In the genomic region with DNA sequence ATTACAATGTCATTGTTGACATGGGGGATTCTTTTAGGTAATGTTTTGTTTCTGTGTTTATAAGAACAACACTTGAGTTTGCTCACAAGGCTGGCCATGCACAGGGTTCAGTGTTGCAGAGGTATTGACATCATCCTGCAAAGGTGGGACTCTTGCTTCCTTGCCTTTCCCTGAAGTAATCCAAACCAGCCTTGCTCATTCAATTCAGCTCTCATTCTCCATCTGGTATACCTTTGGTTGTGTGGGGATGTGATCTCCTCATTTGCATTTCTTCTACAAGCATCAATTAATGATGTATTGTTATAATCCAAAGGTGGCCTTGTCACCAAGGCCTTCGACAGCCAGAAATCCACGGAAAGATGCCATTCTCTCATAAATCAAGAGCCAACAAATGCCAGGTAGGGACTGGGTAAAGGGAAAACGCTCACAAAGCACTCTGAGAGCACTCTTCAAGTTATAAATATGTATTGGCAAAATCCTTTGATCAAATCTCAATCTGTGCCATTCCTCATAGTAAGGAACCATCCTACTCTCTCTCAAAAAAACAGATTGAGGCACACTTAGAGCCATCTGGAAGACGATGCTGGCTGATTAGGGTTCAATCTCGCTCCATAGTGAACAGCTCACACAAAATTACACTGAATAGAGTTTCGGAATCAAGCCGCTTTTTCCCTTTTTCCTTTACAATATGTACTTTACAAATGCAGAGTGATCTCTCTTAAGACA, we compare ENCODE assay signal across 25 mouse cellular contexts.
DNase-seq lines count a peak whose midpoint lies in the region; ATAC-seq and TF ChIP-seq lines count a peak whose summit lies in the region.
"Had no signal": no experiment of that assay in that cellular context is flagged by ENCODE, and none has a peak within 500 bp of the region (broad histone marks: within the 10 kb centered on the region; RNA-seq: fewer than 3 reads in every experiment).

No protein-coding gene starts in this region.

- TF ChIP-seq CTCF in forebrain, postnatal 0 days (IDR thresholded peaks at IDR 0.05; ENCODE audit: low read depth) = no peak

- H3K9me3 ChIP-seq in forebrain, embryonic 13.5 days (replicated peaks) = no peaks in the 10 kb centered on the region
- no peaks in the 10 kb centered on the region for H3K9me3 ChIP-seq in forebrain, embryonic 10.5 days
- no peaks in the 10 kb centered on the region for H3K9me3 ChIP-seq in forebrain, postnatal 0 days (ENCODE audit: low read length)
- H3K9me3 ChIP-seq: embryonic facial prominence, embryonic 12.5 days; hindbrain, embryonic 15.5 days; limb, embryonic 13.5 days; liver, embryonic 12.5 days; stomach, embryonic 15.5 days had no signal

- 79% methylated on average over 7 of the region's 7 CpGs for WGBS in forebrain, embryonic 13.5 days
- WGBS in forebrain, embryonic 10.5 days = 91% methylated on average over 7 of the region's 7 CpGs
- 33% methylated on average over 7 of the region's 7 CpGs for WGBS in forebrain, postnatal 0 days

- no peak for DNase-seq in forebrain, embryonic 10.5 days (ENCODE audit: extremely low spot score, low spot score)
- peak; percentile 18 to 71 for DNase-seq in left cerebral cortex, postnatal 25 days (ENCODE audit: low spot score in 2 of 2)
- DNase-seq in left cerebral cortex, postnatal 4 days = no peak
- peak; percentile 85 for DNase-seq in forebrain, postnatal 0 days
- peak; percentile 73 for DNase-seq in telencephalon, adult 2 months (ENCODE audit: low read depth, low spot score)
- DNase-seq in spleen, postnatal 36 days (ENCODE audit: low spot score in 2 of 2) = no peak
- DNase-seq: adrenal gland, postnatal 10 days; cerebellum, adult 11 months; cerebellum, postnatal 10 days; kidney, adult 2 months; kidney, postnatal 10 days; lung, adult 18-20 months; lung, postnatal 10 days; right cerebral cortex, postnatal 25 days; thymus, adult 18-20 months; thymus, postnatal 36 days had no signal

- no peak overlapping the region for H3K4me2 ChIP-seq in forebrain, embryonic 13.5 days
- no peak overlapping the region for H3K4me2 ChIP-seq in forebrain, postnatal 0 days (ENCODE audit: low read depth)
- H3K4me2 ChIP-seq: embryonic facial prominence, embryonic 12.5 days; heart, embryonic 11.5 days; hindbrain, embryonic 15.5 days; limb, embryonic 13.5 days; liver, embryonic 12.5 days; midbrain, embryonic 11.5 days; stomach, embryonic 15.5 days had no signal

- 0 out of 2 replicates have a peak overlapping the region, but pooled peaks have one; percentile 10 for H3K27ac ChIP-seq in forebrain, embryonic 13.5 days
- H3K27ac ChIP-seq in forebrain, embryonic 10.5 days = no peak overlapping the region
- peak overlapping the region; percentile 88 for H3K27ac ChIP-seq in forebrain, postnatal 0 days (ENCODE audit: low read depth, low read length)
- H3K27ac ChIP-seq: embryonic facial prominence, embryonic 12.5 days; hindbrain, embryonic 15.5 days; limb, embryonic 13.5 days; liver, embryonic 12.5 days; stomach, embryonic 15.5 days had no signal

- intact Hi-C loops in left cerebral cortex, postnatal 25 days (cut with DNase I) = no loop called here
- intact Hi-C loops in left cerebral cortex, postnatal 4 days (cut with DNase I) = no loop called here

- no peaks in the 10 kb centered on the region for H3K36me3 ChIP-seq in forebrain, embryonic 13.5 days (ENCODE audit: poor library complexity, severe bottlenecking)
- H3K36me3 ChIP-seq in forebrain, embryonic 10.5 days (replicated peaks) = no peaks in the 10 kb centered on the region
- H3K36me3 ChIP-seq in forebrain, postnatal 0 days (ENCODE audit: insufficient read depth) = no peaks in the 10 kb centered on the region
- H3K36me3 ChIP-seq: embryonic facial prominence, embryonic 12.5 days; hindbrain, embryonic 15.5 days; limb, embryonic 13.5 days; liver, embryonic 12.5 days; stomach, embryonic 15.5 days had no signal

- H3K27me3 ChIP-seq in forebrain, embryonic 13.5 days = no peaks in the 10 kb centered on the region
- no peaks in the 10 kb centered on the region for H3K27me3 ChIP-seq in forebrain, embryonic 10.5 days (ENCODE audit: poor library complexity, severe bottlenecking)
- no peaks in the 10 kb centered on the region for H3K27me3 ChIP-seq in forebrain, postnatal 0 days (ENCODE audit: insufficient read depth, low read length)
- H3K27me3 ChIP-seq: embryonic facial prominence, embryonic 12.5 days; hindbrain, embryonic 15.5 days; limb, embryonic 13.5 days; liver, embryonic 12.5 days; stomach, embryonic 15.5 days had no signal

- H3K4me3 ChIP-seq in forebrain, embryonic 13.5 days = no peak overlapping the region
- no peak overlapping the region for H3K4me3 ChIP-seq in forebrain, embryonic 10.5 days
- no peak overlapping the region for H3K4me3 ChIP-seq in forebrain, postnatal 0 days (ENCODE audit: low read depth, low read length)
- H3K4me3 ChIP-seq: embryonic facial prominence, embryonic 12.5 days; hindbrain, embryonic 15.5 days; limb, embryonic 13.5 days; liver, embryonic 12.5 days; stomach, embryonic 15.5 days had no signal

- ATAC-seq in forebrain, embryonic 13.5 days = peak; percentile 93
- peak; percentile 98 for ATAC-seq in forebrain, postnatal 0 days
- ATAC-seq: activated CD4-positive, CD25-positive, alpha-beta regulatory T cell, adult 4 months; liver, embryonic 12.5 days had no signal

- no peaks in the 10 kb centered on the region for H3K4me1 ChIP-seq in forebrain, embryonic 13.5 days
- H3K4me1 ChIP-seq in forebrain, embryonic 10.5 days = no peaks in the 10 kb centered on the region
- H3K4me1 ChIP-seq in forebrain, postnatal 0 days (ENCODE audit: insufficient read depth) = 0 out of 2 replicates have a peak, but pooled peaks cover 4% of the 10 kb centered on the region
- H3K4me1 ChIP-seq: embryonic facial prominence, embryonic 12.5 days; hindbrain, embryonic 15.5 days; limb, embryonic 13.5 days; liver, embryonic 12.5 days; stomach, embryonic 15.5 days had no signal

- no peak overlapping the region for H3K9ac ChIP-seq in forebrain, embryonic 13.5 days
- H3K9ac ChIP-seq in forebrain, postnatal 0 days = no peak overlapping the region
- H3K9ac ChIP-seq: embryonic facial prominence, embryonic 12.5 days; hindbrain, embryonic 15.5 days; limb, embryonic 13.5 days; liver, embryonic 12.5 days; stomach, embryonic 15.5 days had no signal

Comparison
In these comparisons a context has a peak if more than half of its experiments do, and no peak if none do; other contexts are left out.
1. DNase-seq: peak in left cerebral cortex, postnatal 25 days (2 of 2), forebrain, postnatal 0 days (single experiment) and telencephalon, adult 2 months (single experiment); none in forebrain, embryonic 10.5 days (single experiment), left cerebral cortex, postnatal 4 days (single experiment) and spleen, postnatal 36 days (0 of 2).